Mouse (Mus musculus) hindbrain, embryonic 11.5 days (tissue): Measurements from ENCODE around the gene Dnajc22. TPM values are rescaled to one million over a fixed set of nuclear protein-coding genes. Genes with fewer than 3 reads are reported as not detected.
"Not testable (repeated sequence)": the region's sequence is repeated elsewhere in the genome, so short reads cannot be mapped to it uniquely, and the experiment has no call there.

Experiments
- ATAC-seq: fragments of 200-750 bp; cut with Nextera tagmentation; 2 replicates; pipeline ENCODE4 v1.8.0; 2017; ENCODE audit warnings: mild to moderate bottlenecking, moderate TSS enrichment, moderate library complexity; ENCODE audit not compliant: low FRiP score
- DNase-seq: peaks from one replicate; pipeline ENCODE4 v3.0.0-alpha.2; 2015; ENCODE audit warnings: low spot score
- H3K27ac ChIP-seq: fragments of 300-500 bp; sonication (generic); 2 replicates; pipeline ENCODE4 v1.5.1; 2014; ENCODE audit warnings: mild to moderate bottlenecking, low read depth, low read length
- H3K27me3 ChIP-seq: fragments of 300-500 bp; sonication (generic); 2 replicates; pipeline ENCODE4 v1.6.1; 2014; ENCODE audit warnings: mild to moderate bottlenecking, low read length, moderate library complexity, mixed read lengths; ENCODE audit not compliant: control insufficient read depth, insufficient read depth
- H3K36me3 ChIP-seq: fragments of 300-500 bp; sonication (generic); 2 replicates; pipeline ENCODE4 v1.6.1; 2014; ENCODE audit warnings: mild to moderate bottlenecking, low read length, moderate library complexity, mixed read lengths; ENCODE audit not compliant: control insufficient read depth, insufficient read depth
- H3K4me1 ChIP-seq: fragments of 300-500 bp; sonication (generic); replicated peaks from 2 replicates; pipeline ENCODE4 v1.6.1; 2014; ENCODE audit warnings: low read length, mixed read lengths; ENCODE audit not compliant: control insufficient read depth, insufficient read depth
- H3K4me2 ChIP-seq: fragments of 300-500 bp; sonication (generic); replicated peaks from 2 replicates; pipeline ENCODE4 v1.6.1; 2014; ENCODE audit warnings: mild to moderate bottlenecking, low read depth, low read length
- H3K4me3 ChIP-seq: fragments of 300-500 bp; sonication (generic); 2 replicates; pipeline ENCODE4 v1.5.1; 2014; ENCODE audit warnings: low read depth, low read length
- H3K9ac ChIP-seq: fragments of 300-500 bp; sonication (generic); 2 replicates; pipeline ENCODE4 v1.6.1; 2014; ENCODE audit warnings: low read depth, low read length
- H3K9me3 ChIP-seq: fragments of 300-500 bp; sonication (generic); 2 replicates; pipeline ENCODE4 v1.6.1; 2016; ENCODE audit warnings: low read length; ENCODE audit not compliant: control insufficient read depth
- WGBS: fragments of 180-500 bp; shearing (Covaris S2); extraction: QIAGEN DNeasy Blood & Tissue Kit; methylation state at CpG from one replicate; pipeline ENCODE4 v1.1.7; 2014; 5-methylcytosine and 5-hydroxymethylcytosine counted together
- polyA plus RNA-seq: library from polyadenylated mRNA; unstranded; fragments of >200 nt; fragmentation: Nextera tagmentation; extraction: Ambion mirVana; gene quantifications from 2 replicates; pipeline ENCODE4 v1.2.1, GENCODE M21; 2014

The Dnajc22 gene
- polyA plus RNA-seq, 1 experiment from 2014 or later = 3.3 TPM

DNA sequence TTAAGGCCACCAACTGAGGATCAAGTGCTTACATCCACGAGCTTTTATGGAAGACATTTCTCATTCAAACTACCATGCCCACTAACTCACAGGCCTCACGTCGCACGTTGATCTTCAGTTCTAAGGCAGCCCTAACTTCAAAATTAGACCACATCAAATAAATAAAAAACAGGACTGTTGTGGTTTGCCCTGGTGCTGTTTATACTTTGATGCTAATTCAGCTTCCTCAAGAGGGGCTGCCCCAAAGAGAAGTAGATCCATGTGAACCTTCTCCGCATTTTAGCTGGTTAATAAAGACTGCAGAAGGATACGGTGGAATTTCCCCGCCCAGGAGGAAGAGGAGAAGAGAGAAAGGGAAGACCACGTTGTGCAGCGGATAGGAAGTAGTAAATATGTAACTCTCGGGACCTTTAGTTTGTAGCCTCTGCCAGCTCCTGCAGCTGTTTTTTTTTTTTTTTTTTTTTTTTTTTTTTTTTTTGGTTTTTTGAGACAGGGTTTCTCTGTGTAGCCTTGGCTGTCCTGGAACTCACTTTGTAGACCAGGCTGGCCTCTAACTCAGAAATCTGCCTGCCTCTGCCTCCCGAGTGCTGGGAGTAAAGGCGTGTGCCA is 27.3 kb upstream of the Dnajc22 start:
- ATAC-seq = no peak
- Histone ChIP-seq H3K9ac (no peak overlapping the region), H3K4me2 (no peak overlapping the region), H3K4me1 (no peaks in the 10 kb centered on the region), H3K9me3 (no peaks in the 10 kb centered on the region), H3K27me3 (no peaks in the 10 kb centered on the region), H3K4me3 (no peak overlapping the region), H3K36me3 (no peaks in the 10 kb centered on the region), H3K27ac (no peak overlapping the region)
- DNase-seq = no peak
- 82% methylated on average over 12 of the region's 12 CpGs for WGBS

DNA sequence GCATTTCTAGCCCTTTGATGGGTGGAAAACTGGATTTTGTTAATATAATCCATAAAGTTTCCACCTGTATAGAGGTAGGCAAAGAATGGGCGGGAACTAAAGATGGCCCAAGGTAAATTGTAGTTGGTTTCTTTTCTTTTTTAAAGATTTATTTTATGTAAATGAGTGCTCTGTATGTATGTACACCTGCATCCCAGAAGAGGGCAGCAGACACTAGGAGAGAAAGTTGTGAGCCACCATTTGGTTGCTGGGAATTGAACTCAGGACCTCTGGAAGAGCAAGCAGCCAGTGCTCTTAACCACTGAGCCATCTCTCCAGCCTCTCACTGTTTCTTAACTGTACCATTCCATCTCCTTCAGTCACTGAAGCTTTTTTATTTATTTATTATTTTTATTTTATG is 21.0 kb upstream of the Dnajc22 start:
- DNase-seq = no peak
- WGBS = 80% methylated on average over 1 of the region's 1 CpGs
- ATAC-seq = no peak
- H3K4me1 ChIP-seq = peaks cover 4% of the 10 kb centered on the region
- no peak overlapping the region for H3K9ac ChIP-seq
- H3K27me3 ChIP-seq = no peaks in the 10 kb centered on the region
- no peak overlapping the region for H3K4me3 ChIP-seq
- no peak overlapping the region for H3K27ac ChIP-seq
- no peaks in the 10 kb centered on the region for H3K36me3 ChIP-seq
- no peak overlapping the region for H3K4me2 ChIP-seq
- H3K9me3 ChIP-seq = no peaks in the 10 kb centered on the region

DNA sequence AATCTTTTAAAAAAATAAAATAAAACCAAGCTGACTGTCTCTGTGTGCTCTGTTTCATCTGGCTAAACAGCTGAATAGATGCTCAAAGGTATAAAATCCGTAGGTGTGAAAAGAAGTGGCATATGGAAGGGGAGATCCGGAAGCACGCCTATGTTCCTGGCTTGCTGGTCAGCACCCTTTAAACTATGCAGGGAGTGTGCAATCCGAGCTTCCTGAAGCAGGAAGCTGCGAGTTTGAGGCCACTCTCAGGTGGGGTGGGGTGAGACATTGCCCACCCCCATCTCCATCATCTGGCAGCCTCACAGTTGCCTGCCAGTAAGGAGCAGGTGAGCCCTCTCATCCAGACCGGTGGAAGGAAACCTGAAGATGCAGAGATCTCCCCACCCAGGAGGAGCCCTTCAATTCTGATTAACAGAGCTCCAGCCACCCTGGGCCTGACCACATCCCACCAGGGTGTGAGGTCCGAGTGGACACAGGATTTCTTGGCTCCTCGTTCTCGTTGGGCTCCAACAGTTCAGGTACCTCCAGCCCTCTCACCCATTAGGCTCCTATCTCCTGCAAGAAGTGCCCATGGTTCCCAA is 18.9 kb upstream of the Dnajc22 start, which contains the start of gene Troap:
Gene Troap (plus strand): TSS at position 557 of the 581 bp plus-strand sequence.
- Histone ChIP-seq H3K27me3 (no peaks in the 10 kb centered on the region), H3K4me2 (peak within 1 kb of the TSS; percentile 84), H3K4me1 (peaks cover 4% of the 10 kb centered on the region), H3K9me3 (no peaks in the 10 kb centered on the region), H3K27ac (peak within 1 kb of the TSS; percentile 92), H3K9ac (peak within 1 kb of the TSS; percentile 82), H3K36me3 (0 out of 2 replicates have a peak, but pooled peaks cover 3% of the 10 kb centered on the region), H3K4me3 (peak within 1 kb of the TSS; percentile 69)
- DNase-seq = no peak
- ATAC-seq = no peak
- WGBS = 25% methylated on average over 9 of the region's 9 CpGs

DNA sequence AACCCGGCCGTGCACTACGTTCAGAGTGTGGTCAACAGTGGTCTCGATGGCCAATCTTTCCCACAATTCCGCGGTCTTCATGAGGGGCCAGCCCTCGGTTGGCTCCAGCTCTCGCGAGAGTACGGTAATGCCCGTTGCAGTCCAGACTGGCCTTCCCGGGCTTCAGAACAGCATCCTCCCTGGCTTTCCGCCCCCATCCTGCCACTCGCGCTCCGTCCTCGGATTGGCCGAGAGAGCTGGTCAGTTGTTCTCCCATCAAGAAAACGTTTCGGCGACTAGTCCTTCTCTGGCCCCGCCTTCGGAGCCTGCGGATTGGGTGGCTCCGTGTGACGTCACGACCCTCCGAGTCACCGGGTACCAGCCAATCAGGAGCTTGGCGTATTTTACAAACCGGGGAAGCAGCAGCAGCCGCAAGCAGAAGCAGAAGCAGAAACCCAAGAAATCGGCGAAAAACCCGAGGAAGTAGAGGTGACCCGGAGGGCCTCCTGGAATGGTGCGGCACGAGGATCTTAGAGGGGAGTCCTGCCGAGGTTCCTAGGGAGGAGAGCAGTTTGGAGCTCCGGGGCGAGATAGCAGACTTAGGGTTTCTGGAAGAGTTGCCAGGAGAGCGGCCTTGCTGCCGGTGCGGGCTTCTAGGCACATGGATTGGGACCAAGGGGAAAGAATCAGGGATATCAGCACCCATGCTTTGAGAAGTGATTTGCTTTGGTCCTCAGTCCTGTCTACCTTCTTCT is 18.2 kb upstream of the Dnajc22 start:
- peak overlapping the region; percentile 84 for H3K4me2 ChIP-seq
- peak; percentile 99 for ATAC-seq
- DNase-seq = peak; percentile 98
- 0% methylated on average over 44 of the region's 44 CpGs for WGBS
- peak overlapping the region; percentile 69 for H3K4me3 ChIP-seq
- peaks cover 4% of the 10 kb centered on the region for H3K4me1 ChIP-seq
- H3K36me3 ChIP-seq = 0 out of 2 replicates have a peak, but pooled peaks cover 3% of the 10 kb centered on the region
- H3K9ac ChIP-seq = peak overlapping the region; percentile 82
- no peaks in the 10 kb centered on the region for H3K9me3 ChIP-seq
- no peaks in the 10 kb centered on the region for H3K27me3 ChIP-seq
- H3K27ac ChIP-seq = peak overlapping the region; percentile 92

DNA sequence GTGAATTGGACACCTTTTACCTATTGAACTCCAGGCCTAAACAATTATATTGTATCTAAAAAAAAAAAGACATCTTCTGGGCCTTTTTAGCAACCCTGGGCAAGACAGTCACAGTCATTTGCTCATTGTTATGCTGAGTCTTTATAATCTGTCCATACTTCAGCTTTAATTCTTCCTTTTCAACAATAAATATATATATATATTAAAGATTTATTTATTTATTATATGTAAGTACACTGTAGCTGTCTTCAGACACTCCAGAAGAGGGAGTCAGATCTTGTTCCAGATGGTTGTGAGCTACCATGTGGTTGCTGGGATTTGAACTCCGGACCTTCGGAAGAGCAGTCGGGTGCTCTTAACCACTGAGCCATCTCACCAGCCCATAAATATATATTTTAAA is 17.0 kb upstream of the Dnajc22 start:
- DNase-seq, H3K27ac ChIP-seq, H3K9ac ChIP-seq, H3K4me1 ChIP-seq, H3K36me3 ChIP-seq, H3K9me3 ChIP-seq, H3K4me2 ChIP-seq, H3K27me3 ChIP-seq, ATAC-seq: not testable (repeated sequence)
- 97% methylated on average over 3 of the region's 3 CpGs for WGBS
- H3K4me3 ChIP-seq = peak overlapping the region; percentile 69

DNA sequence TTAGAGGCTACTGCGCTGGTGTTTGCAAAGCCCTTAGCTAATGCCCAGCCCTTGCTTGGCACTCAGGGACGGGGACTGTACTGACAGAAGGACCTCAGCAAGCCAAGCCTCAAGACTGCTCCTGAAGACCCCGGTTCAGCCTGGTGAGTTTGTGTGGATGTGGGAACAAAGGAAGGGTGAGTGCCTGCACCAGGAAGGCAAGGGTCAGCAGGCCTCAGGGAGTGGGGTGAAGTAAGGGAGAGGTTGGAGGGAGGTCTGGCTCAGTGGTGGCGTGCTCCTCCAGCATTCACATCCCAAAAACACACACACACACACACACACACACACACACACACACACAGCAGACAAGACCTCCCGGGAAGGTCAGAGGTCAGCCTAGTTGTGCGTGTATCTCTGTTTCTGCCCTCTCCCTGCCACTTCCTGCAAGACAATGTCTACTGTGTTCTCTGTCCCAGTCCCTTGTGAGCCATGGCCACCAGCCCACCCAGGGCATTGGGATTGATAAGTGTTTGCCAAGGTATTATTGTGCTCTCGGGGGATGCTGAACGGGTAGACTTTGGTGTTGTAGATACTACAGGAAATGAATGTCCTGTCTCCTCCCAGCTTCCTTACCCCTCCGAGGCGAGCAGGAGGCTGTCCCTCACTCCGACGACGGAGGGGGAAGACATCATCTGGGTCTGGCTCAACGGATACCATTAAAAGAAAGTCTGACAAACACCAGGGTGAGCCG is 14.6 kb upstream of the Dnajc22 start:
- peaks cover 4% of the 10 kb centered on the region for H3K4me1 ChIP-seq
- ATAC-seq = no peak
- H3K27me3 ChIP-seq = no peaks in the 10 kb centered on the region; the same call in 1 of the 2 replicates
- H3K4me2 ChIP-seq = no peak overlapping the region
- H3K9ac ChIP-seq = no peak overlapping the region
- DNase-seq = no peak
- no peak overlapping the region for H3K27ac ChIP-seq
- H3K9me3 ChIP-seq = no peaks in the 10 kb centered on the region
- 79% methylated on average over 15 of the region's 15 CpGs for WGBS
- no peak overlapping the region for H3K4me3 ChIP-seq
- H3K36me3 ChIP-seq = 0 out of 2 replicates have a peak, but pooled peaks cover 3% of the 10 kb centered on the region

DNA sequence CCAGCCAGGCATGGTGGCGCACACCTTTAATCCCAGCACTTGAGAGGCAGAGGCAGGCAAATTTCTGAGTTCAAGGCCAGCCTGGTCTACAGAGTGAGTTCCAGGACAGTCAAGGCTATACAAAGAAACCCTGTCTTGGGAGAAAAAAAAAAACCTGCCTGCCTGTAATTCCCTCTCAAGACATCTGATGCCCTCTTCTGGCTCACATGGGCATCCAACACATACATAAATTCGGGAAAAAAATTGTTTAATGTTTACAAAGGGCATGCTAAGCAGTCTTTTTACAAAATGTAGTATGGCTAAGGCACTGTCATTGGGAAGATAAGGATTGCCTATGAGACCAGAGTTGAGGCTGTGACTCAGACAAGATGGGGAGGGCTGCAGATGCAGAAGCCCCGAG is 13.2 kb upstream of the Dnajc22 start:
- 0 out of 2 replicates have a peak, but pooled peaks cover 3% of the 10 kb centered on the region for H3K36me3 ChIP-seq
- 88% methylated on average over 3 of the region's 3 CpGs for WGBS
- H3K27me3 ChIP-seq = peaks cover 13% of the 10 kb centered on the region
- no peak overlapping the region for H3K4me3 ChIP-seq
- H3K9me3 ChIP-seq = no peaks in the 10 kb centered on the region
- ATAC-seq = no peak
- DNase-seq = no peak
- H3K9ac ChIP-seq = no peak overlapping the region
- H3K4me2 ChIP-seq = no peak overlapping the region
- peaks cover 4% of the 10 kb centered on the region for H3K4me1 ChIP-seq
- H3K27ac ChIP-seq = no peak overlapping the region

DNA sequence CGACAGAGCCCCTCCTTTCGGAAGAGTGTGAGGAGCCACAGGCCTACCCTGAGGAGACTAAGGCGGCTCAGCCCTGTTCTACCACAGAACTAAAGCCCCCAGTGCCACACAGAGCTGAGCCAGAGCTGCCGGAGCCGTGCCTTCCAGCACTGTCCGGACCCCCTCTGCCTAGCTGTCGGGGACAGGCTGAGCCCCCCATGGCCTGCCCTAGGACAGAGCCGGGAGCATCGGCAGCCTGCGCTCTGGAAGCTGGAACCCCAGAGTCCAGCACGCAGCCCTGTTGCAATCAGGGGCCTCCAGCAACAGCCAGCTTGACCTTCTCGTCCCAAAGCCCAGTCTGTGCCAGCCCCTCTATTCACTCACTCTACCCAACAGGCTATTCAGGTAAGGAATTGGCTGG is 10.6 kb upstream of the Dnajc22 start:
- H3K4me1 ChIP-seq = no peaks in the 10 kb centered on the region
- H3K36me3 ChIP-seq = 0 out of 2 replicates have a peak, but pooled peaks cover 3% of the 10 kb centered on the region
- 93% methylated on average over 12 of the region's 12 CpGs for WGBS
- H3K4me3 ChIP-seq = no peak overlapping the region
- no peak overlapping the region for H3K9ac ChIP-seq
- no peaks in the 10 kb centered on the region for H3K9me3 ChIP-seq
- no peak overlapping the region for H3K27ac ChIP-seq
- no peak overlapping the region for H3K4me2 ChIP-seq
- no peak for ATAC-seq
- no peak for DNase-seq
- H3K27me3 ChIP-seq = peaks cover 35% of the 10 kb centered on the region
